Mouse (Mus musculus) stomach, postnatal 0 days (tissue): Measurements from ENCODE around the gene Ywhae. TPM values are rescaled to one million over a fixed set of nuclear protein-coding genes. Genes with fewer than 3 reads are reported as not detected.

Experiments used
- ATAC-seq: fragments of 200-750 bp; cut with Nextera tagmentation; 2 replicates; pipeline ENCODE4 v1.8.0; 2017; ENCODE audit not compliant: low FRiP score, low TSS enrichment
- DNase-seq: peaks from one replicate; pipeline ENCODE4 v3.0.0-alpha.2; 2016; ENCODE audit warnings: low spot score
- H3K27ac ChIP-seq: fragments of 300-500 bp; sonication (generic); replicated peaks from 2 replicates; pipeline ENCODE4 v1.5.1; 2014; ENCODE audit warnings: mild to moderate bottlenecking, control low read depth
- H3K27me3 ChIP-seq: fragments of 300-500 bp; sonication (generic); 2 replicates; pipeline ENCODE4 v1.6.1; 2014; ENCODE audit warnings: low read length; ENCODE audit not compliant: control insufficient read depth, insufficient read depth
- H3K36me3 ChIP-seq: fragments of 300-500 bp; sonication (generic); 2 replicates; pipeline ENCODE4 v1.6.1; 2014; ENCODE audit warnings: low read length, mixed read lengths; ENCODE audit not compliant: control insufficient read depth, insufficient read depth
- H3K4me1 ChIP-seq: fragments of 300-500 bp; sonication (generic); replicated peaks from 2 replicates; pipeline ENCODE4 v1.6.1; 2014; ENCODE audit warnings: antibody characterized with exemption; ENCODE audit not compliant: control insufficient read depth, insufficient read depth
- H3K4me2 ChIP-seq: fragments of 300-500 bp; sonication (generic); replicated peaks from 2 replicates; pipeline ENCODE4 v1.6.1; 2014; ENCODE audit warnings: low read depth, mild to moderate bottlenecking, control low read depth, moderate library complexity
- H3K4me3 ChIP-seq: fragments of 300-500 bp; sonication (generic); 2 replicates; pipeline ENCODE4 v1.5.1; 2014; ENCODE audit warnings: low read depth, low read length, control low read depth
- H3K9ac ChIP-seq: fragments of 300-500 bp; sonication (generic); 2 replicates; pipeline ENCODE4 v1.6.1; 2014; ENCODE audit warnings: mild to moderate bottlenecking, low read length, control low read depth, mixed read lengths
- H3K9me3 ChIP-seq: fragments of 300-500 bp; sonication (generic); 2 replicates; pipeline ENCODE4 v1.6.1; 2016; ENCODE audit warnings: low read length; ENCODE audit not compliant: control insufficient read depth
- CTCF ChIP-seq: IDR thresholded peaks from 2 replicates; pipeline ENCODE4 v1.5.1; 2016; ENCODE audit warnings: antibody characterized with exemption, low read depth, mild to moderate bottlenecking, moderate library complexity
- EP300 ChIP-seq: optimal IDR thresholded peaks from 2 replicates; pipeline ENCODE3; 2016; ENCODE audit warnings: antibody characterized with exemption
- WGBS: fragments of 180-500 bp; shearing (Covaris S2); extraction: QIAGEN DNeasy Blood & Tissue Kit; methylation state at CpG from one replicate; pipeline ENCODE4 v1.1.7; 2014; 5-methylcytosine and 5-hydroxymethylcytosine counted together
- polyA plus RNA-seq: library from polyadenylated mRNA; unstranded; fragments of >200 nt; fragmentation: Nextera tagmentation; extraction: Ambion mirVana; gene quantifications from 2 replicates; pipeline ENCODE4 v1.2.1, GENCODE M21; 2015

The Ywhae gene
- polyA plus RNA-seq, 1 experiment from 2014 or later: 416 TPM

DNA sequence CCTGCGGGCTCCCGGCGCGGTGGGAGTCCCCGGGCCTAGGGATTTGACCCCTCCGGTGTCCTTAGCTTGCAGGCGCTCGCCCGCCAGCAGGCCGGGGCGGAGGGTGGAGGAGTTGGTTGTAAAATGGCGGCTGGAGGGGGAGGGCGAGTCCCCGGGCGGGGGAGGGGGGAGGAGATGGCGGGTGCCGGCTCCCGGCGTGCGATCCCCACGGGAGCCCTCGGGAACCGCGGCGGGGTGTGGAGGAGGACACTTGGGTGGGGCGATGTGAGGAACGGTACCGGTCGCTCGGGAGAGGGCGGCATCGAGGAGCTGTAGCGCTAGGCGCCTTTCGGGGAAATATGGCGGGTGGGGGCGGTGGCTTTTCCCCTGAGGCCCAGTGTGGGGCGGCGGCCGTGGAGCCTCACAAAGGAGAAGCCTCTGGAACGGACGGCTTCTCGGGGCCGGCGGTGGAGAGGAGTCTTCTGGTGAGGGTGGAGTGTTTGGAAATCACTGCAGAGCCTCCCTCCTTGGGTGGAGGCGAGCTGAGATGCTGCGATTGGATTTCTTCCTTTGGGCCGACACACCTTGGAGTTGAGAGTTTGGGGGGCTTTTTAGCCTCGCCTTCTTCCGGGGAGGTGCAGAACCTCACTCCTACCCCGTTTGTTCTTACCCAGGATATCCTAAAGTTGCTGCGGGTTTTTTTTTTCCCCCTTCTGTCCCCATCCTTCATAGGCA, 715 bp downstream of the Ywhae start:
- no peaks in the 10 kb centered on the region for H3K36me3 ChIP-seq
- peaks cover 4% of the 10 kb centered on the region for H3K4me1 ChIP-seq
- TF ChIP-seq EP300 (peak; percentile 52), CTCF (peak; percentile 31)
- H3K27me3 ChIP-seq: no peaks in the 10 kb centered on the region
- ATAC-seq (peak; percentile 72), DNase-seq (peak; percentile 84)
- peak overlapping the region; percentile 74 for H3K4me2 ChIP-seq
- peak overlapping the region; percentile 98 for H3K9ac ChIP-seq
- WGBS: 1% methylated on average over 48 of the region's 52 CpGs
- peak overlapping the region; percentile 95 for H3K4me3 ChIP-seq
- H3K27ac ChIP-seq: peak overlapping the region; percentile 98
- no peaks in the 10 kb centered on the region for H3K9me3 ChIP-seq

DNA sequence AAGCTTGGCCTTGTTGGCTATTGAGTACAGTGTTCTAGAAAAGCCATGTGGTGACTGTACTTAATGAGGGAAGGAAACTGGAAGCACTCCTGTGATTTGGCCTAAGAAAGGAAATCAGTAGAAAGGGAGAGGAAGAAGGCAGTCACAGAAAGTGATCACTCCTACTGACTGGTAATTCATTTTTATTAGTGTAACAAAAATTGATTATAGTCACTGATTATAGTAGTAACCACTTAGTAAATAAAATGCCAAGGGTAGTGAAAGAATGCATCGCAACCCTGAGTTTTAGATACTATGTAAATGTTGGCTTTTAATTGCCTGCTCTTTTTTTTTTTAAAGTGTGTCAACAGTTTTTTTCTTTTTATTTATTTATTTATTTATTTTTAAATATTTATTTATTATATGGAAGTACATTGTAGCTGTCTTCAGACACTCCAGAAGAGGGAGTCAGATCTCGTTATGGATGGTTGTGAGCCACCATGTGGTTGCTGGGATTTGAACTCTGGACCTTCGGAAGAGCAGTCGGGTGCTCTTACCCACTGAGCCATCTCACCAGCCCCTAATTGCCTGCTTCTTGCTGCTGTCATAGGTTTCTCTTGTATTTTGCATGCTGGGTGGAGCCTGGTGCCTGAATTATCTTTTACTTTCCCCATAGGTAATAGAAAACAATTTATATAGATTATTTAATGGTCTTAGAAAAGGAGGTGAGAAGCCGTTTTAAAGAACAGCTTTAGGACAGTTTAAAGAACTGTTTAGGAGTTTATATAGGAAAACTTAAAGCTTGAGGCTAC, 3.0 kb downstream of the Ywhae start:
- Histone ChIP-seq H3K9ac (no peak overlapping the region), H3K4me2 (peak overlapping the region; percentile 74; the same call in 1 of the 2 replicates), H3K4me3 (no peak overlapping the region), H3K9me3 (no peaks in the 10 kb centered on the region), H3K27me3 (no peaks in the 10 kb centered on the region), H3K4me1 (peaks cover 4% of the 10 kb centered on the region), H3K36me3 (0 out of 2 replicates have a peak, but pooled peaks cover 3% of the 10 kb centered on the region), H3K27ac (no peak overlapping the region)
- ATAC-seq: no peak
- 67% methylated on average over 5 of the region's 5 CpGs for WGBS
- TF ChIP-seq EP300 (no peak), CTCF (no peak)
- no peak for DNase-seq

DNA sequence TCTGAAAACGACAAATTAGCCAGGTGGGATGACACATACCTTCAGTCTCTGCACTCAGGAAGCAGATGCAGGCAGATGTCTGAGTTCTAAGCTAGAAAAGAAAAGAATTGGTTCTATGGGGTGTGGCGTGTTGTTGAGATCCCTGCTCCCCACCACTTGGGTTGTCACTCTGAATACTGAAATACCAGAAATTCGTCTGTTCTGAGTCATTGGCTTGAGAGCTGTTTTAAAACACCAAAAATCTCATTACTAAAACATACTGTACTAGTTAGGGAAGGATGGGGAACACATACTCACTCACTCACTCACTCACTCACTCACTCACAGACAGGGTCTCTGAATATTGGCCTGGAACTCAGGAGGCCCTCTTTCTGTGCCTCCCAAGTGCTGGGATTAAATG, 4.3 kb downstream of the Ywhae start:
- no peaks in the 10 kb centered on the region for H3K9me3 ChIP-seq
- H3K4me3 ChIP-seq: no peak overlapping the region
- peaks cover 6% of the 10 kb centered on the region for H3K4me1 ChIP-seq
- 24% methylated on average over 3 of the region's 3 CpGs for whole genome bisulfite sequencing
- H3K4me2 ChIP-seq: 0 out of 2 replicates have a peak overlapping the region, but pooled peaks have one; percentile 5
- no peak for DNase-seq
- no peak for ATAC-seq
- 0 out of 2 replicates have a peak, but pooled peaks cover 3% of the 10 kb centered on the region for H3K36me3 ChIP-seq
- 0 out of 2 replicates have a peak overlapping the region, but pooled peaks have one; percentile 2 for H3K27ac ChIP-seq
- H3K9ac ChIP-seq: no peak overlapping the region
- no peak for TF ChIP-seq CTCF
- no peak for TF ChIP-seq EP300
- no peaks in the 10 kb centered on the region for H3K27me3 ChIP-seq

DNA sequence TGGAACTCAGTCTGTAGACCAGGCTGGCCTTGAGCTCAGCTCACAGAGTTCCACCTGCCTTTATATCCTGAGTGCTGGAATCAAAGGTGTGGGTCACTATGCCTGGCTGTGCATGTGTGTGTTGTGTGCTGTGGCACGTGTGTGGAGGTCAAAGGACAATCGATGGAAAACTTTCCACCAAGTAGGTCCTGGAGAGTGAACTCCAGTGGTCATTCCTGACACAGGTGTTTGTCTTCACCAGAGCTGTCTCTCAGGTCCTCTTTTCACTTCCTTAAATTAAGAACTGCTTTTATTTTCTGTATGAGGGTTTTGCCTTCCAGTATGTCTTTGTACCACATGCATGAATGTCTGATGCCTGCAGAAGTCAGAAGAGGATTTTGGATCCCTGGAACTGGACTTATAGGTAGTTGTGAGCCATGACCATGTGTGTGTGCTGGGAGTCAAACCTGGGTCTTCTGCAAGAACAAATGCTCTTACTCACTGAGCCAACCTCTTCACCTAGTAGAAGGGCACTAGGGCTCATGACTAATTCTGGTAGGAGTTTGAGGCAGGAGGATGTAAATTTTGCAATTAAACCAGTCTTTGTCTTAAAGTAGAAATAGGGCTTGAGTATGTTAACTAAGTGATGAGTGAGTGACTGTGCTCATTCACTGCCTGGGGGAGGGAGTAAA, 5.3 kb downstream of the Ywhae start:
- 71% methylated on average over 2 of the region's 2 CpGs for WGBS
- Histone ChIP-seq H3K27me3 (no peaks in the 10 kb centered on the region), H3K4me2 (no peak overlapping the region), H3K27ac (no peak overlapping the region), H3K4me1 (peaks cover 6% of the 10 kb centered on the region), H3K9ac (no peak overlapping the region), H3K4me3 (no peak overlapping the region), H3K9me3 (no peaks in the 10 kb centered on the region), H3K36me3 (0 out of 2 replicates have a peak, but pooled peaks cover 3% of the 10 kb centered on the region)
- DNase-seq (no peak), ATAC-seq (no peak)
- no peak for TF ChIP-seq CTCF
- no peak for TF ChIP-seq EP300

DNA sequence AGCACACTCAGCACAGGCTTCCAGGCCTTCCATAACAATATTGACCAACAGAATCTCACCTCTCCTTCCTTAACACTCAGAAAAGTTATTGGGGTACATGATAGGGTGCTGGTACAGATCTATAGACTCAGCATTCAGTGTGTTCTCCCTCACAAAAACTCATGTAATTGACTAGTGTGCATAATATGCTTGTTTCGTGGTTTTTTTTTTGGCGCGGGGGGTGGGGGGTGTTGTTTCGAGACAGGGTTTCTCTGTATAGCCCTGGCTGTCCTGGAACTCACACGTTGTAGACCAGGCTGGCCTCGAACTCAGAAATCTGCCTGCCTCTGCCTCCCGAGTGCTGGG, 5.8 kb downstream of the Ywhae start:
- WGBS: 90% methylated on average over 7 of the region's 7 CpGs
- Histone ChIP-seq H3K4me3 (no peak overlapping the region), H3K27ac (no peak overlapping the region), H3K9ac (no peak overlapping the region), H3K9me3 (no peaks in the 10 kb centered on the region), H3K4me2 (no peak overlapping the region), H3K4me1 (peaks cover 6% of the 10 kb centered on the region), H3K27me3 (no peaks in the 10 kb centered on the region), H3K36me3 (0 out of 2 replicates have a peak, but pooled peaks cover 3% of the 10 kb centered on the region)
- ATAC-seq (no peak), DNase-seq (no peak)
- TF ChIP-seq EP300: no peak
- no peak for TF ChIP-seq CTCF
